Mouse (Mus musculus) megakaryocyte, embryonic 14.5 days (primary cell): ENCODE measurements around the gene Pdxk. TPM values are rescaled to one million over a fixed set of nuclear protein-coding genes. Genes with fewer than 3 reads are reported as not detected.

Experiments
- H3K27me3 ChIP-seq: replicated peaks from 2 replicates; pipeline ENCODE3; 2012; ENCODE audit warnings: inconsistent platforms
- H3K36me3 ChIP-seq: replicated peaks from 2 replicates; pipeline ENCODE3; 2012; ENCODE audit warnings: low read length, inconsistent platforms, mixed read lengths
- H3K4me1 ChIP-seq: 2 replicates; pipeline ENCODE4 v1.6.1; 2012; ENCODE audit warnings: inconsistent platforms
- H3K4me3 ChIP-seq: replicated peaks from 2 replicates; pipeline ENCODE3; 2012; ENCODE audit warnings: moderate library complexity, mild to moderate bottlenecking, inconsistent platforms
- H3K9me3 ChIP-seq: 2 replicates; pipeline ENCODE4 v1.6.1; 2012; ENCODE audit warnings: inconsistent platforms
- FLI1 ChIP-seq: IDR thresholded peaks from 2 replicates; pipeline ENCODE4 v1.6.1; 2012; ENCODE audit warnings: low read length, inconsistent platforms, mixed read lengths
- GATA1 ChIP-seq: IDR thresholded peaks from 3 replicates; pipeline ENCODE4 v1.6.1; 2012; ENCODE audit warnings: mixed read lengths, low read length, inconsistent platforms, borderline replicate concordance
- polyA plus RNA-seq: library from polyadenylated mRNA; stranded (reverse); fragments of >175 nt; gene quantifications from 2 replicates; pipeline ENCODE4 v1.2.3, GENCODE M21; 2012; ENCODE audit warnings: low replicate concordance; ENCODE audit not compliant: insufficient read depth

Gene Pdxk
- polyA plus RNA-seq, 1 experiment = 10.9 TPM

DNA sequence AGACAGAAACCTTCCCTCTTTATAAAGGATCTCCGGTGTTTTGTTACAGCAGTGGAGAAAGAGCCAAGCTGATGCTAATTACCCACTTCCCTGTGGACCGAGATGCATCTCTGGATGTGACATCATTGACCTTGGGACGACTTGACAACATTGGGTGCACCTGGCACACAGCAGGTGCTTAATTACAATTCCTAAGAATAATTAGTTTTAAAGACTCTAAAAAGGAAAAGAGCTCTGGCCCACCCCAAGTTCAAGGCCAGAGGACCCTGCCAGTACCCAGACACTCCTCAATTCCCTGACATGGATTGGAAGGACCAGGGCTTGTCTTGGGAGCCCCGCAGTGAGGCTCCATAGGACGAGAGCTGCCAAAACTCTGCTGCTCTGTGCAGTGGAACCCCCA is 23.2 kb downstream of the Pdxk start:
- H3K36me3 ChIP-seq = peaks cover 68% of the 10 kb centered on the region
- H3K27me3 ChIP-seq = no peaks in the 10 kb centered on the region
- TF ChIP-seq GATA1 (no peak), FLI1 (no peak)
- H3K4me1 ChIP-seq = peaks cover 36% of the 10 kb centered on the region
- no peaks in the 10 kb centered on the region for H3K9me3 ChIP-seq
- no peak overlapping the region for H3K4me3 ChIP-seq

DNA sequence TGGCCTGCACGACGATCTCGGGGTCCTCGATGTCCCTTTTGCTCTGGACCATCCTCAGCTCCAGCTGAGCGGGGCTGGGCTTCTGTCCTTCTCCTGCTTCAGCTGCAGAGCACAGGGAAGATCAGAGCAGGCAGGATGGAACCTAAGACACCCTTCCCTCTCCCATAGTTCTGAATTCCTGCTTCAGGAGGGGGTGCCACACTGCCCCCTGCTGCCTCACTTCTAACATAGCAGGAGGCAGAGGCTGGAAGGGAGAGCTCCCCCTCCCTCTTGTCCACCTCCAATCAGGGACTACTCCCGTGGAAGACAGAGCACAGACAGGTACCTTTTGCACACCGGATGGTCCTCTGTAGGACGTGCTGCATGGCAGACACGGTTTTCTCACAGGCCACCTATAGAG is 24.0 kb downstream of the Pdxk start:
- Histone ChIP-seq H3K9me3 (no peaks in the 10 kb centered on the region), H3K36me3 (peaks cover 62% of the 10 kb centered on the region)

GRCm38 (mm10) chr10:78439990-78440389 is 24.8 kb downstream of the Pdxk start:
- Histone ChIP-seq H3K4me1 (peaks cover 35% of the 10 kb centered on the region), H3K9me3 (no peaks in the 10 kb centered on the region), H3K36me3 (peaks cover 55% of the 10 kb centered on the region), H3K4me3 (no peak overlapping the region), H3K27me3 (peaks cover 10% of the 10 kb centered on the region)
- no peak for TF ChIP-seq FLI1
- TF ChIP-seq GATA1 = no peak

More for the DNA sequence above, 24.0 kb downstream of the Pdxk start:
- no peak overlapping the region for H3K4me3 ChIP-seq
- H3K27me3 ChIP-seq = peaks cover 4% of the 10 kb centered on the region
- TF ChIP-seq FLI1 (no peak), GATA1 (no peak)
- H3K4me1 ChIP-seq = peaks cover 36% of the 10 kb centered on the region

- no peak overlapping the region for H3K4me3 ChIP-seq
- H3K9me3 ChIP-seq = no peaks in the 10 kb centered on the region
- TF ChIP-seq FLI1 (no peak), GATA1 (no peak)
- H3K4me1 ChIP-seq = peaks cover 30% of the 10 kb centered on the region
- peaks cover 14% of the 10 kb centered on the region for H3K27me3 ChIP-seq
- H3K36me3 ChIP-seq = peaks cover 50% of the 10 kb centered on the region
Measured at GRCm38 (mm10) chr10:78439550-78439949, 25.2 kb downstream of the Pdxk start.

DNA sequence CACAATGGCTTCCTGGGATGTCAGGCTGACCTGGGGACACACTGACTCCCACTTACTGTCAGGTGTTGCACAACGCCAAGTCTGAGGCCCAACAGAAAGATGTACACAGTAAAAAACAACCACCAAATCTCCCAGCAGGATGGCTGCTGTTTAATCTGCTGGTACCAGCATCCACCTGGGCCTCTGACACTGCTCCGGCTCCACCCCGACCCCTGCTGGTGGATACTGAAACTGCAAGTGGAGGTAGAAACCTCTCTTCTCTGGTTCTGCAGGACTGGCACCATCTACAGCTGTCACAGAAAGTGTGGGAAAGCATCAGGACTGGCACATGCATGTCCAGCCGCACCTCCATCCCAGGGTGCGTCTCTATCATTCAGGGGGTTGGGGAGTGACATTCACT is 26.7 kb downstream of the Pdxk start:
- TF ChIP-seq GATA1 = no peak
- TF ChIP-seq FLI1 = no peak
- Histone ChIP-seq H3K9me3 (no peaks in the 10 kb centered on the region), H3K4me1 (peaks cover 26% of the 10 kb centered on the region), H3K27me3 (peaks cover 23% of the 10 kb centered on the region), H3K36me3 (peaks cover 38% of the 10 kb centered on the region), H3K4me3 (no peak overlapping the region)

DNA sequence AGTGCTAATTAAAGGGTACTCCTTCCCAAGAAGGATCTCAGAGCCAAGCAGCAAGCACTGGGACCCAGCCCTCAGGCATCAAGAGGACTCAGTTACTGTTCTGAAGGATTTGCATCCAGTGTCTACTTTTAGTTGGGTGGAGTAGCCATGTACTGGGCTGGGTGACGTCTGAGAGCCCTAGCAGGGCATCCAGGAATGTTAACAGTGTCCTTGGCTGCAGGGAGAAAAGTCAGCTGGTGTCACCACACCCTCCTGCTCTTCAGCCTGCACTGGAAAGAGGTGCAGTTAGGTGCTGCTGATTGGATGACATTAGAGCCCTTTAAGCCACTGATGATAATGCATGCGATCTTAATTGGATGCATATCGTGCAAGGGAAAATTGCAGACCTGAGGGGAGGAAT is 31.9 kb downstream of the Pdxk start:
- H3K4me1 ChIP-seq = peaks cover 29% of the 10 kb centered on the region
- H3K27me3 ChIP-seq = peaks cover 41% of the 10 kb centered on the region
- H3K4me3 ChIP-seq = no peak overlapping the region
- H3K9me3 ChIP-seq = no peaks in the 10 kb centered on the region
- no peak for TF ChIP-seq GATA1
- no peak for TF ChIP-seq FLI1
- H3K36me3 ChIP-seq = peaks cover 17% of the 10 kb centered on the region

DNA sequence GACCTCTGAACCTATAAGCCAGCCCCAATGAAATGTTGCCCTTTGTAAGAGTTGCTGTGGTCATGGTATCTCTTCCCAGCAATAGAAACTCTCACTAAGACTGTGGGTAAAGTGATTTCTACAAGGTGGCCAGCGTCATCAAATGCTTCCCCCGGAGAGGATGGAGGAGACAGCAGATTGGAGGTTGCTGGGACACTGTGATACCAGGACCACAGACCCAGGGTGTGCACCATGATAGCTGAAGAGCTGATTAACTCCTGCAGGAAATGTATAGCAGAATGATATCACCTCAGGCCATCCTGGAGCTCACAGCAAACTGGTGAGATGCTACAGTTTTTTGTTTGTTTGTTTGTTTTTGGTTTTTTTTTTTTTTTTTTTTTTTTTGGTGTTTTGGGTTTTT is 35.0 kb downstream of the Pdxk start:
- H3K4me3 ChIP-seq = no peak overlapping the region
- no peak for TF ChIP-seq FLI1
- TF ChIP-seq GATA1 = no peak
- H3K36me3 ChIP-seq = peaks cover 30% of the 10 kb centered on the region
- H3K9me3 ChIP-seq = no peaks in the 10 kb centered on the region
- peaks cover 29% of the 10 kb centered on the region for H3K27me3 ChIP-seq
- peaks cover 42% of the 10 kb centered on the region for H3K4me1 ChIP-seq

DNA sequence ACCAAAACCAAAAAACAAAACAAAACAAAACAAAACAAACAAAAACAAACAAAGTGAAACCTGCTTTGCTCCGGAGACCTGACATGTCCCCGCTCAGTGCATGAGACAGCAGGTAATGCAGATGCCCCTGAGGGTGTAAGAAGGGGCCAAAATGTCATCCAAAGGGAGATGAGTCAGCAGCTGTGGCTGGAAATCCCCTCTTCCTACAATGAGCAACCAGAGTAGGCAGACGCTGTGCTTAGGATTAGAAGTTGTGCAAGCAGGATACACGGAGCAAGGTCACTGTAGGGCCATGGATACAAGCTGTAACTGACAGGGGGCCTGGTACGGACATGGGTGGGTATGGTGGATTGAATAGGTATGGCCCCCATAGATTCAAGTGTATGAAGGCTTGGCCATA is 35.6 kb downstream of the Pdxk start:
- H3K36me3 ChIP-seq = peaks cover 30% of the 10 kb centered on the region
- TF ChIP-seq GATA1 (no peak), FLI1 (no peak)
- peaks cover 23% of the 10 kb centered on the region for H3K27me3 ChIP-seq
- H3K4me3 ChIP-seq = peak overlapping the region; percentile 60
- H3K4me1 ChIP-seq = peaks cover 48% of the 10 kb centered on the region
- no peaks in the 10 kb centered on the region for H3K9me3 ChIP-seq

DNA sequence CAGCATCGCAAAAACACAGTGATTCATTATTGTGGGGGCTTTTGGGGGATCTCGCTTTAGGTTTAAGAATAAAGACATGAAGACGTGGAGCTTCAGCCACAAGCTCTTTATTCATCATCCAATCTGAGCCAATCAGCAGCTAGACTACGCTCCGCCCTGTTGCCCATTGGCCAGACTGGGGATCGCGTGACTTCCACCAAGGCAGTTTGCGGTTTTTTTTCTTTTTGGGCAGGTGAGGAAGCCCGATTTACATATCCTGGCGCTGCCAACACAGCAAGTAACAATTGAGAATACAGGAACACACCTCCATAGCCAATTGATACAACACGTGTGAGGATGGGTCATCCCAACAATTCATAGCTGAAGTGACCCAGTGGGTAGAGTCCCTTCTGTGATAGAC is 36.7 kb downstream of the Pdxk start:
- Histone ChIP-seq H3K4me1 (peaks cover 53% of the 10 kb centered on the region), H3K36me3 (peaks cover 30% of the 10 kb centered on the region), H3K4me3 (no peak overlapping the region), H3K9me3 (no peaks in the 10 kb centered on the region), H3K27me3 (peaks cover 17% of the 10 kb centered on the region)
- TF ChIP-seq GATA1 (no peak), FLI1 (no peak)

- peaks cover 30% of the 10 kb centered on the region for H3K36me3 ChIP-seq
- no peak for TF ChIP-seq GATA1
- no peak for TF ChIP-seq FLI1
- H3K4me3 ChIP-seq = peak overlapping the region; percentile 99
- peaks cover 2% of the 10 kb centered on the region for H3K27me3 ChIP-seq
- H3K4me1 ChIP-seq = peaks cover 68% of the 10 kb centered on the region
- no peaks in the 10 kb centered on the region for H3K9me3 ChIP-seq
Measured at GRCm38 (mm10) chr10:78426117-78426735, 38.5 kb downstream of the Pdxk start.
